Mouse (Mus musculus) midbrain, embryonic 12.5 days (tissue): Measurements from ENCODE around the gene Mapk12. TPM values are rescaled to one million over a fixed set of nuclear protein-coding genes. Genes with fewer than 3 reads are reported as not detected.

Experiments
- ATAC-seq: fragments of 200-750 bp; cut with Nextera tagmentation; 2 replicates; pipeline ENCODE4 v1.8.0; 2017; ENCODE audit warnings: low read depth, moderate TSS enrichment, moderate library complexity; ENCODE audit not compliant: low FRiP score
- H3K27ac ChIP-seq: fragments of 300-500 bp; sonication (generic); replicated peaks from 2 replicates; pipeline ENCODE4 v1.5.1; 2016; ENCODE audit warnings: mild to moderate bottlenecking
- H3K27me3 ChIP-seq: fragments of 300-500 bp; sonication (generic); 2 replicates; pipeline ENCODE4 v1.6.1; 2016; ENCODE audit warnings: mild to moderate bottlenecking
- H3K36me3 ChIP-seq: fragments of 300-500 bp; sonication (generic); 2 replicates; pipeline ENCODE4 v1.6.1; 2016
- H3K4me1 ChIP-seq: fragments of 300-500 bp; sonication (generic); 2 replicates; pipeline ENCODE4 v1.6.1; 2016
- H3K4me2 ChIP-seq: fragments of 300-500 bp; sonication (generic); replicated peaks from 2 replicates; pipeline ENCODE4 v1.6.1; 2016; ENCODE audit warnings: mild to moderate bottlenecking, moderate library complexity
- H3K4me3 ChIP-seq: fragments of 300-500 bp; sonication (generic); 2 replicates; pipeline ENCODE4 v1.5.1; 2016; ENCODE audit warnings: mild to moderate bottlenecking
- H3K9ac ChIP-seq: fragments of 300-500 bp; sonication (generic); replicated peaks from 2 replicates; pipeline ENCODE4 v1.6.1; 2016; ENCODE audit warnings: mild to moderate bottlenecking, moderate library complexity
- H3K9me3 ChIP-seq: fragments of 300-500 bp; sonication (generic); 2 replicates; pipeline ENCODE4 v1.6.1; 2016; ENCODE audit warnings: mild to moderate bottlenecking
- WGBS: fragments of 180-500 bp; shearing (Covaris S2); methylation state at CpG from one replicate; pipeline ENCODE4 v1.1.7; 2016; 5-methylcytosine and 5-hydroxymethylcytosine counted together
- polyA plus RNA-seq: library from polyadenylated mRNA; unstranded; fragments of >200 nt; fragmentation: Nextera tagmentation; extraction: Ambion mirVana; gene quantifications from 2 replicates; pipeline ENCODE4 v1.2.1, GENCODE M21; 2016

The Mapk12 gene
- polyA plus RNA-seq, 1 experiment from 2014 or later = 14.5 TPM

GRCm38 (mm10) chr15:89178260-89178860 lies 37.9 kb upstream of the Mapk12 start:
- peak overlapping the region; percentile 83 for H3K4me3 ChIP-seq
- H3K36me3 ChIP-seq = no peaks in the 10 kb centered on the region
- 64% methylated on average over 7 of the region's 7 CpGs for WGBS
- 0 out of 2 replicates have a peak, but pooled peaks cover 8% of the 10 kb centered on the region for H3K27me3 ChIP-seq
- no peak for ATAC-seq
- H3K4me2 ChIP-seq = peak overlapping the region; percentile 96
- H3K27ac ChIP-seq = peak overlapping the region; percentile 95
- peak overlapping the region; percentile 93; the same call in 1 of the 2 replicates for H3K9ac ChIP-seq
- no peaks in the 10 kb centered on the region for H3K9me3 ChIP-seq
- peaks cover 87% of the 10 kb centered on the region for H3K4me1 ChIP-seq

GRCm38 (mm10) chr15:89177576-89178259 lies 37.2 kb upstream of the Mapk12 start:
- Histone ChIP-seq H3K9ac (0 out of 2 replicates have a peak overlapping the region, but pooled peaks have one; percentile 15), H3K4me3 (0 out of 2 replicates have a peak overlapping the region, but pooled peaks have one; percentile 83), H3K36me3 (no peaks in the 10 kb centered on the region), H3K4me2 (peak overlapping the region; percentile 96), H3K27ac (peak overlapping the region; percentile 35), H3K4me1 (peaks cover 90% of the 10 kb centered on the region), H3K9me3 (no peaks in the 10 kb centered on the region), H3K27me3 (0 out of 2 replicates have a peak, but pooled peaks cover 8% of the 10 kb centered on the region)
- WGBS = 84% methylated on average over 4 of the region's 4 CpGs
- ATAC-seq = no peak

GRCm38 (mm10) chr15:89177121-89177520 lies 36.6 kb upstream of the Mapk12 start:
- Histone ChIP-seq H3K9ac (0 out of 2 replicates have a peak overlapping the region, but pooled peaks have one; percentile 15), H3K27me3 (0 out of 2 replicates have a peak, but pooled peaks cover 8% of the 10 kb centered on the region), H3K27ac (peak overlapping the region; percentile 35), H3K4me2 (peak overlapping the region; percentile 96), H3K4me3 (no peak overlapping the region), H3K9me3 (no peaks in the 10 kb centered on the region), H3K36me3 (no peaks in the 10 kb centered on the region), H3K4me1 (peaks cover 90% of the 10 kb centered on the region)
- 18% methylated on average over 5 of the region's 5 CpGs for WGBS
- no peak for ATAC-seq

GRCm38 (mm10) chr15:89175411-89176155 lies 35.1 kb upstream of the Mapk12 start:
- Histone ChIP-seq H3K36me3 (no peaks in the 10 kb centered on the region), H3K9ac (no peak overlapping the region), H3K4me1 (peaks cover 87% of the 10 kb centered on the region), H3K27ac (no peak overlapping the region), H3K27me3 (0 out of 2 replicates have a peak, but pooled peaks cover 8% of the 10 kb centered on the region), H3K4me3 (no peak overlapping the region), H3K4me2 (no peak overlapping the region), H3K9me3 (no peaks in the 10 kb centered on the region)
- no peak for ATAC-seq
- WGBS = 84% methylated on average over 13 of the region's 13 CpGs

GRCm38 (mm10) chr15:89174889-89175339 lies 34.4 kb upstream of the Mapk12 start:
- 0 out of 2 replicates have a peak, but pooled peaks cover 8% of the 10 kb centered on the region for H3K27me3 ChIP-seq
- 64% methylated on average over 11 of the region's 11 CpGs for WGBS
- H3K4me1 ChIP-seq = peaks cover 92% of the 10 kb centered on the region
- peak overlapping the region; percentile 99; the same call in 1 of the 2 replicates for H3K4me2 ChIP-seq
- H3K27ac ChIP-seq = no peak overlapping the region
- ATAC-seq = no peak
- H3K9me3 ChIP-seq = no peaks in the 10 kb centered on the region
- no peak overlapping the region for H3K9ac ChIP-seq
- H3K4me3 ChIP-seq = no peak overlapping the region
- H3K36me3 ChIP-seq = peaks cover 5% of the 10 kb centered on the region; the same call in 1 of the 2 replicates

GRCm38 (mm10) chr15:89173906-89174214 lies 33.4 kb upstream of the Mapk12 start:
- H3K9me3 ChIP-seq = no peaks in the 10 kb centered on the region
- H3K27me3 ChIP-seq = 0 out of 2 replicates have a peak, but pooled peaks cover 8% of the 10 kb centered on the region
- H3K9ac ChIP-seq = peak overlapping the region; percentile 70; the same call in 1 of the 2 replicates
- H3K4me1 ChIP-seq = peaks cover 93% of the 10 kb centered on the region
- peak; percentile 38 for ATAC-seq
- no peak overlapping the region for H3K27ac ChIP-seq
- peak overlapping the region; percentile 99 for H3K4me2 ChIP-seq
- peaks cover 15% of the 10 kb centered on the region; the same call in 1 of the 2 replicates for H3K36me3 ChIP-seq
- H3K4me3 ChIP-seq = peak overlapping the region; percentile 56
- 1% methylated on average over 15 of the region's 15 CpGs for WGBS

- H3K4me3 ChIP-seq = peak overlapping the region; percentile 56
- H3K4me2 ChIP-seq = peak overlapping the region; percentile 99
- H3K4me1 ChIP-seq = peaks cover 88% of the 10 kb centered on the region
- H3K9me3 ChIP-seq = no peaks in the 10 kb centered on the region
- ATAC-seq = peak; percentile 63
- peaks cover 20% of the 10 kb centered on the region for H3K36me3 ChIP-seq
- 0 out of 2 replicates have a peak, but pooled peaks cover 8% of the 10 kb centered on the region for H3K27me3 ChIP-seq
- peak overlapping the region; percentile 80 for H3K27ac ChIP-seq
- WGBS = under 1% methylated on average over 65 of the region's 65 CpGs
- H3K9ac ChIP-seq = peak overlapping the region; percentile 70
Observed at GRCm38 (mm10) chr15:89173024-89173905, 32.8 kb upstream of the Mapk12 start.

- Histone ChIP-seq H3K27ac (peak overlapping the region; percentile 80), H3K4me3 (peak overlapping the region; percentile 56), H3K4me1 (peaks cover 79% of the 10 kb centered on the region), H3K36me3 (peaks cover 29% of the 10 kb centered on the region), H3K9ac (peak overlapping the region; percentile 70), H3K4me2 (peak overlapping the region; percentile 99), H3K27me3 (0 out of 2 replicates have a peak, but pooled peaks cover 8% of the 10 kb centered on the region), H3K9me3 (no peaks in the 10 kb centered on the region)
- ATAC-seq = no peak
- 33% methylated on average over 17 of the region's 17 CpGs for WGBS
Observed at GRCm38 (mm10) chr15:89172276-89172935, 31.9 kb upstream of the Mapk12 start.

- Histone ChIP-seq H3K4me1 (peaks cover 71% of the 10 kb centered on the region), H3K36me3 (peaks cover 37% of the 10 kb centered on the region), H3K9ac (no peak overlapping the region), H3K9me3 (no peaks in the 10 kb centered on the region), H3K27ac (no peak overlapping the region), H3K4me3 (no peak overlapping the region), H3K4me2 (no peak overlapping the region), H3K27me3 (0 out of 2 replicates have a peak, but pooled peaks cover 8% of the 10 kb centered on the region)
- WGBS = 89% methylated on average over 5 of the region's 5 CpGs
- no peak for ATAC-seq
Observed at GRCm38 (mm10) chr15:89171526-89172051, 31.1 kb upstream of the Mapk12 start.

- Histone ChIP-seq H3K4me1 (peaks cover 56% of the 10 kb centered on the region), H3K4me3 (no peak overlapping the region), H3K27me3 (0 out of 2 replicates have a peak, but pooled peaks cover 8% of the 10 kb centered on the region), H3K4me2 (no peak overlapping the region), H3K9me3 (no peaks in the 10 kb centered on the region), H3K27ac (no peak overlapping the region), H3K9ac (no peak overlapping the region), H3K36me3 (peaks cover 52% of the 10 kb centered on the region)
- WGBS = 77% methylated on average over 3 of the region's 3 CpGs
- no peak for ATAC-seq
Observed at GRCm38 (mm10) chr15:89170102-89170501, 29.6 kb upstream of the Mapk12 start.
